Mouse (Mus musculus) T-helper 2 cell (primary cell): ENCODE data around the gene Nfu1.

Experiments used
- in situ Hi-C: fragments of 300-600 bp; cut with MboI, MseI; formaldehyde crosslinking; loops from one replicate; pipeline ENCODE4 v1.15.1; 2025; ENCODE audit warnings: high pct_unique_total_duplicates

Gene Nfu1

DNA sequence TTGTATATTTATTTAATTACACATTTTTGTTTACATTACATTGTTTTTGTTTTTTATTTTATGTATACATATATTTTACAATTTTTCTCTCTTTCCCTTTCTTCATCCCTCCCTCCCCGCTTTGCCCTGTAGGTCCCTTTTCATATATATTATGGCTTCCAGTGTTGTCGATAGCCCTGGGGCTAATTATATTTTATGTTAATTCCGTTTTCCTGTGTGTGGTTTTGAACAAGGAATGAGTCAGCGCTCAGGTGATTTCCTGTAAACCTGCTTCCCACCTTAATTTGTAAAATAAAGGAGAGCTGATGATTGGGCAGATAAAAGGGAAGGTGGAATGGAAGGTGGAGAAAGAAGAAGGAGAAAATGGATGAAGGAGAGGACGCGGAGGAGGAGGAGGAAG is at the start of gene Nfu1:
Gene Nfu1, plus strand, starts transcription at position 350 of the 400 bp plus-strand sequence.
- in situ Hi-C loops = no loop called here

DNA sequence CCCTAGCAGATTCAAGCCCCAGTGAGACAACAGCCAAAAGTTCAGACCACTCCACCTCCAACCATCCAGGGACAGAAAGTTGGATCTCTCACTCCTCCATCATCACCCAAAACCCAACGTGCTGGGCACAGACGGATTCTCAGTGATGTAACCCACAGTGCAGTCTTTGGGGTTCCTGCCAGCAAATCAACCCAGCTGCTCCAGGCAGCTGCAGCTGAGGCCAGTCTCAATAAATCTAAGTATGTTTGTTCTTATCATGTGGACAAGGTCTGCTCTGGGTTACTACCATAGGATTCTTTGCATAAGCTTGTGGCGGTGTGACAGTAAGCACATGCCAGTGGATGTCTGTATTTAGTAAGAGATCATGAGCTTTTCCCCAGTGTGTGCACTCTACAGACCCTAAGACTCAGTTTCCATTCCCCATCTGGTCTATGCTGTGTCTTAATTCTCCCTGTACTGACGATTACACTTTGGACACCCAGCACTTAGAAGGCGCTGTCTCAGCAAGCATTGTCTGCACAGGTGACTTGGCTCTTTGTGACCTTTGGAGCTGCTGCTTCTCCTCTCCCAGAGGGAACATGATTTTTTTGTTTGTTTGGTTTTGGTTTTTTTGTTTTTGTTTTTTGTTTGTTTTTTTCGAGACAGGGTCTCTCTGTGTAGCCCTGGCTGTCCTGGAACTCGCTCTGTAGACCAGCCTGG is 44.9 kb upstream of the Nfu1 start:
- in situ Hi-C loops = no loop called here

DNA sequence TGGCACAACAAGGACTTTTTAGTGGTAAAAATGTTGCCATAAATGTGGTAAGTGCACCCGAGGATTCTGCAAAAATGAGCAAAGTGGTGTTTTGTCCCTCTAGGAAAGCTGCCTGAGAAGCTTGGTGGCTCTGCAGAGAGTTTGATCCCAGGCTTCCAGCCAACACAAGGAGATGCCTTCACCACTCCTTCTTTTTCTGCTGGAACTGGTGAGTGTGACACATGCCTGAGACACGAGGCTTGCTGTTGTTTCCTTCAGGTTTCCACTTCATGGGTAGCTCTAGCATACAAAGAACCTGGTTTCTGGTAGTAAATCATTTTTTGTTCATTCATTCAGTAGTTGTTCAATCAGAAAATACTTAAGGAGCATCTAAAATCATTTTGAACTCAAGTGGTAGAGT is 41.9 kb upstream of the Nfu1 start:
- in situ Hi-C loops = no loop called here

DNA sequence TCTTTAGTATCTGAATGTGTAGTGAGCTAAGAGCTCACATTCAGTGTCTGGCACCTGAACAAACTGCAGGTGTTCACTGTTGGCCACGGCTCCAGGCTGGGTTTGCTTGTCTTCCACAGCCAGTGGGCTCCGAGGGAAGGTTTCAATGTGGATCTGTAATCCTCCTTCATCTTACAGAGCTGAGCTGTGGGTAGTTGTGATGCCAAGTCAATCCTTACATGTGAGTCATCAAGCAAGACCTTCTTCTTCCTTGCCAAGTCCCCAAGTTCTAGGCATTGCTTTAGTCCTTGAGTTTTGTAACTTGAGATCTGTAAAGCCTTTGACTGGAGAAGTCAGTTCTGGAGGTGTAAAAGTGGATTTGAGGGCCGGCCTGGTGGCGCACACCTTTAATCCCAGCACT is 35.1 kb upstream of the Nfu1 start:
- in situ Hi-C loops = no loop called here

DNA sequence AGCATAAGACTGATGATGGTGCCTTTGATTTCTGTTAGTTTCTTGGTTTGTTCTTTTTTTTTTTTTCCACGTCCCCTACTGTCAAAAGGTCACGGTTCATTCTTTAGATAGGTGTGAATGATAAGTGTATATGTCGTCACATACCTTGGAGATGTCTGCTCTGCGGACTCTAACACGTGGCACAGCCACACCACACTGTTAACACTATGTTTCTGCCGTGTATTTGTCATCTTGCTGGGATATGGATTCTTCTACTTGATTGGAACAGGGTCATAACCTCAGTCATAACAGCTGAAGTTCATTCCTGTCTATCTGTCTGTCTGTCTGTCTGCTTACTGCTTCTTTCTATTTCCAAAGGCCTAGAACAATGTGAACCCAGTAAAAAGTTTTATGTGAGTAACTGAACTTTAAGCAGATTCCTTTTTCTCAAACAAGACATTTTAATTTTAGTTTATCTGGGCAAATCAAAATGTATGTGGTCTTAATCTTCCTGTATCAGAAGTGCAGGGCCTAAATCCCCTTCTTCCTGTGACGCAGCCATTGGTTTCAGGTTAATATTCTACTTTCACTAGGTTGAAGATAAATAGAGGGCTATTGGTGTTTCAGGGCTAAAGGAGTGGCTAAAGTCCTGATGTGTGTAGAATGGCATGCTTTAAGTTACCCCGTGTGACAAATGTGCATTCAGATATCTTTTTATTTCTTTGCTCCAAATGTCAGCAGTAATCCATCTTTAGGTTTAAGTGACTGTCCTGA is 30.7 kb upstream of the Nfu1 start:
- in situ Hi-C loops = loop anchor here (25.0 kb wide), 1 partner anchor 1309 kb away; no protein-coding TSS in a partner anchor

DNA sequence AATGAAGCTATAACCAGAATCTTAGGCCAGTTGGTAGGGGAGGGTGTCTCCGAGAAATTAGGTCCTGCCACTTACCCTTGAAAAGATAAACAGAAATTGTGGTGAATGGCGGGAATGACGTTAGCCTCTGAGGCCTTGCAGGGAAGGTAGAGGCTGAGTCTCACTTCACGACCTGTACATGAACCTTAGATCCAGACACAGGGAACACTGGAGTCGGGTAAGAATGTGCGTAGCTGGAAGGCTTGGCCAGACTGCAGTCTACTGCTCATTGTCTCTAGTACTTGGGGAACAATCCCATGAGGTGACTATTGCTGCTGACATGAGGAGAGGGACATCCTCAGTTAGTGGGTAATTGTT is 30.1 kb upstream of the Nfu1 start:
- in situ Hi-C loops = loop anchor here (25.0 kb wide), 1 partner anchor 1308 kb away; no protein-coding TSS in a partner anchor

DNA sequence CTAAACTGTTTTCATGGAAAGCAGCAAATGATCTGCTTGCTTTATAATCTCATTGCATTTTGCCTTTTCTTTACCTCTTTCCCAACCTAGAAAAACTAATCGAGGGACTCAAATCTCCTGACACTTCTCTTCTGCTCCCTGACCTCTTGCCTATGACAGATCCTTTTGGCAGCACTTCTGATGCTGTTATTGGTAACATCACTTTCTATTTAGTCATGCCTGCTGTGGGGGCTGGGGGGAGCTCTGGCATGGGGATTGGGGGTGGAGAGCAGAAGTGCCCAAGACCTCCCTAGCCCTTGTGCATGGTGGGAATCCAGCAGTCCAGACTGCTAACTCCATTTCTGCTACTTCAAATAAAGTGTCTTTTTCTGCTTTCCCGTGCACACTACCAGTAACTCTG is 27.8 kb upstream of the Nfu1 start:
- in situ Hi-C loops = loop anchor here (25.0 kb wide), 1 partner anchor 1306 kb away; no protein-coding TSS in a partner anchor

DNA sequence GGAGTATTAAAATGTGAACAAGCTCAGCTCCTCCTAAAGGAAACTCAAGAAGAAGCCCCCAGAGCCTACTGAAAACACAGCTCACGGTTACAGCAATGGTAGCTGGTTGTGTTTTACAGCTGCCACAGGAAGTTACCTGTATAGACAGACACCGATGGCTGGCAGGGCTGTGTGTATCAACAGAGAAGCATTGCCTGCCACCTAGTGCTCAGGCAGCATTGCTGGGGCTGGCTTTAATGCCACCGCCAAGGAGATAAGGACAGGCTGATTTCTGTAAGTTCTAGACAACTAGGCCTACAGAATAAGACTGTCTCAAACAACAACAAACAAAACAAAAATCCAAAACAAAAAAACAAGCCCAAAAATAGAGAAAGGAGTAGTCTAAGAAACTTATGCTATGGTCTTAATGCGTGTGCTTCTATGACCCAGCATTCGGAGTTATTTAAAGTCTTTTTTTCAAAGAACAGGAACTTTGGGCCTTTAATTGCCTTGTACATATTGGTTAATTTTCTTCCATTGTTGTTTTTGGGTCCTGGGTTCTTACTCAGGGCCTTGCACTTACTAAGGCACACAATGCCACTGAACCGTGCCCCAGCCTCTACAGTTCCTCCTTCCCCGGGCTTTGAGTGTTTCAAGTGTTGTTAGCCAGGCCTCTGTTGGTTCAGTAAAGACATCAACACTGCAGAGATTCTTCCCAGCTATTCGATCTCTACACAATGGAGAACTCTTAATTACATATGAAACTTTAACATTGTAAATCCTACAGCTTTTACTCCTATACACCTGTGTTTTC is 23.5 kb upstream of the Nfu1 start:
- in situ Hi-C loops = loop anchor here (25.0 kb wide), 1 partner anchor 1302 kb away; no protein-coding TSS in a partner anchor

DNA sequence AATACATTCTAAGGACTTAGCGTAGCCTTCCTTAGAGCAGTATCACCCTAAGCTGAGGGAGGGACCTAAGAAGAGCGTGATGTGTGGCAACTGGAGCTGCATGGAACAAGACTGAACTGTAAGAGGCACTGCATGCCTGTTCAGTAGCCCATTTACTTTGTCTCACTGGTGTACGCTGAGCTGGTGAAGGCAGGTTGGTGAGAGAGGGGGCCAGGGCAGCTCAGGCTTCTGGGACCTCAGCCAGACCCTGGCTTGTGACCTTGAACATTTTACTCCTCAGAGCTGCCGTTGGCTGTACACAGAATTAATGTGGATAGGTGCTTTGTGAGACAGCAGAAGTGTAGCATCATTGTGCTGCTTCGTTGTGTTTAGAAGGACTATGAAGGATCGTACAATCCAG is 19.5 kb upstream of the Nfu1 start:
- in situ Hi-C loops = loop anchor here (25.0 kb wide), 1 partner anchor 1298 kb away; no protein-coding TSS in a partner anchor

DNA sequence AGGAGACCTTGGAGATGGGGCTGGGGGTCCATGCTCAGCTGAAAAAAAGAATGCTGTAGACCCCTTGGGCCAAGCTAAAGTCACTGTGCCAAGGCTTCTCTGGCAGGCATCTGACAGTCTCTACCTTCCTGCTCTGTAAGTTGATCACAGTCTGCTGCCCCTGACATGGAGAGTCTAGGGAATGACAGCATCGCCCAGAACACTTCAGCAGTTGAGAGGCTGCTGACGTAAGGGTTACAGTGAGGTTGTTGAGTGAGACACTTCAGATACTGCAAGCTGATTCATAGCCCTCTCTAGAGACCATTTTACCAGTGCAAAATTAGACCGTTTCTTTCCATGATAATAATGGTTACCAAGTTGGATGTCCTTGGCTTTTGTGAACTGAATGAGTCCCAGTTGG is 18.0 kb upstream of the Nfu1 start:
- in situ Hi-C loops = loop anchor here (25.0 kb wide), 1 partner anchor 1296 kb away; no protein-coding TSS in a partner anchor

DNA sequence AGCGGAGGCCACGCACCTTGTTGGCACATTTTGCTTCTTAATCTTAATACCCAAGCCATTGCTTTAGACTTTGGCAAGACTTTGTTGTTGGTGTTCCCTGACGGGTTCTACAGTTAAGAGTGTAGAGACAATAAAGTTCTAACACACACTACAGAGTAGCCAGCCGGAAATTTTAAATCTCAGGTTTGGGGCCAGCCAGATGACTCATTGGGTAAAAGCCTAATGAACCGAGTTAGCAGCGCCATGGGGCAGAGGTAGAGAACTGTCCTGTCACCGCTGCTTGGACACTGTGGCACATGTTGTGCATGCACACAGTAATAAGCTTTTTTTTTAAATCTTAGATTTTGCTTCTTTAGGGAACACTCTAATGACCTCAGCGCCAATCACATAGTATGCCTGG is 16.7 kb upstream of the Nfu1 start:
- in situ Hi-C loops = loop anchor here (25.0 kb wide), 1 partner anchor 1295 kb away; no protein-coding TSS in a partner anchor

DNA sequence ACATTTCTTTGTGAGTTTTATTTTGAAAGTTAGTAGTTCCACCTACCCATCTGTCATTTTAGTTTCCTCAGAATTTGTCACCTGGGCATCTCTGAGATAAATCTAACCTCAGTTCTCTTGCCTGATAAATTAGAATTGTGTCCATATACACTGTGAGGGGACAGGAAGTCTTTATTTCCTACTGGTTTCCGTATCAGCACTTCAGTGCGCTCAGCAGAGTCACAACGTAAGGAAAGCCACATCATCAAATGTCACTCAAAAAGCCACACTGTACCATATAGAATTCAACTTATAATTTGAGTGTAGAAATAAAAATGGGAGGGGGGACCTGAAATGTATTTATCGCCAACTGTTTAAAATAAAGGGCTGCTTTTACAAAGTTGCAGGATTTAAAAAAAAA is 14.8 kb upstream of the Nfu1 start:
- in situ Hi-C loops = loop anchor here (25.0 kb wide), 1 partner anchor 1293 kb away; no protein-coding TSS in a partner anchor

DNA sequence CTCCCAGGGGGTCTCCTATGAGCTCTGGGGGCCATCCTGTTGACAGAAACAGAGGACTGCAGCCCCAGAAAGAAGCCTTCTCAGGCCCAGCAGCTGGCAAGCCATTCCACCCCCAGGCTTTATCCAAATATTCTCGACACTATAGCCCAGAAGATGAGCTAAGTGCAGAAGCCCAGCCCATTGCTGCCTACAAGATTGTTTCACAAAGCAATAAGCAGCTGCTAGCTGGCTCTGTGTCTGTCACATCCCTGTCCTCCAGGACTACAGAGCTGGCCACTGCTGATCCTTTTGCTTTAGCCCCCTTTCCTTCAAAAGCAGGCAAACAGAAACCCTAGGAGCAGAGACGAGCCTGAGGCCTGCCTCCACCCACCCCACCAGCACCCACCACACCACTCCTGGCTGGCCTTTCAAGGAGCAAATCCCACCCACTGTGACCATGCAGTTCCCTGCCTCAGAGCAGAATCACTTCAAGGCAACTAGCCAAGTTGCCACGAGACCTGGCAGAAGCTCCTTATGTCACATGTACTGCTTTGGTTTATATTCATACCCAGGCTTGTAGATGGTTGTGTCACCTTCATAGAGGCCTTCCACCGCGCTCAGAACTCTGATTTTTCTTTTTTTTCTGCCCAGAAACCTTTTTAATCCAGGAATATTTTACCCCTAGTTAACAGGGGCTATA is 12.3 kb upstream of the Nfu1 start:
- in situ Hi-C loops = loop anchor here (25.0 kb wide), 1 partner anchor 1291 kb away; no protein-coding TSS in a partner anchor

DNA sequence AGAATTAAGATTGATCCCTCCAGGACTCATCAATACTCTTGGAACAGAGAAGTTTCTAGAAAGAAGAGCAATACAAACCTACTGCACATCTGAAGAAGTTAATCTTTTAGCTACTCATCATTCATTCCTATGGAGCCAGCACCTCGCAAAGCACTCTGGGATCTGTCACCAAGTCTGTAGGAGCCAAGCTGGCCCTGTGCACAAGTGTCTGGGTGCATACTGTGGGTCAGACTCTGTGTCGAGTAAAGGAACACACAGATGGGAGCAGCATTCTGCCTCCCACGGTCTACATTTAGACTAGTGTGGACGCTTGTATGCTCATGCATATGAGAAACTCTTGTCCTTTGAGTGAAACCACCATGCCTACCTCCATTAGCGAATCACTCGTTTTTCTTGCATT is 11.7 kb upstream of the Nfu1 start:
- in situ Hi-C loops = loop anchor here (25.0 kb wide), 1 partner anchor 1290 kb away; no protein-coding TSS in a partner anchor

DNA sequence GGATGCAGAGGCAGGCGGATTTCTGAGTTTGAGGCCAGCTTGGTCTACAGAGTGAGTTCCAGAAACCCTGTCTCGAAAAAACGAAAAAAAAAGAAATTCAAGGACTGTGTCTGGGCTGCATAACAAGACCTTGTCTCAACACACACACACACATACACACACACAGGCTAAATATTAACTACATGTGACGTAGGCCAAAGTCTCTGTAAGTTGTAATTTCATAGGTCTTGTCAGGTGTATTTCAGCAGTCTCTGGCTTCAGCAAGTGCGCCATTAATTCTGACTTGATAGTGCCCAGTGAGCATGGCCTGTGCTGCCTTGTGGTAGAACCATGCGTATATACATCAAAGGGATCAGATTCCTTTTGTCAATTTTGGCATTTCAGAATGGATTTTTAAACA is 7.0 kb upstream of the Nfu1 start:
- in situ Hi-C loops = no loop called here

DNA sequence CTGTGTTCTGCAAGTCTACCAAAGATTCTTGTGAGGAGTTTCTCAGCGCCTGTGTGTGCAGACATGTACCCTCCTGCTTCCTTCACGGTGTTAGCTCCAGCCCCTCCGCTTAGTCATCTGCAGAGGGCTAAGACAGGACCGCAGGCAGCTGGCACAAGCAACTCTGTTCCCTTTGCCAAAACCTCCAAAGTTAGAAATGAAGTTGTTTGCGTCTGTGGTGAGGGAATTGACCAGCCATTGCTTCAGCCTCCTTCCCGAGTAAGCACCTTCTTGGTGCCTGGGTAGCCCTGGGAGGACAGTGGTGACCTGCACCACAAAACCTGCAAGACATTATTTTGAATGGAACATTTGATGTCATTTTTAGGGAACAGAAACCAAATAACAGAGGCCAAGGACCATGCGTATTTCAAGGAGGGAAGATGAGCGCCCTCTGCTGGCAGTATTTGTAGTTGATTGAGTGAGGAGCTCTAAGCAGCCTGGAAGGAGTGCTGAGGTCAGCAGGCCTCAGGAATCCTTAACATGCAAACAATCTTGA is 6.4 kb upstream of the Nfu1 start:
- in situ Hi-C loops = no loop called here

DNA sequence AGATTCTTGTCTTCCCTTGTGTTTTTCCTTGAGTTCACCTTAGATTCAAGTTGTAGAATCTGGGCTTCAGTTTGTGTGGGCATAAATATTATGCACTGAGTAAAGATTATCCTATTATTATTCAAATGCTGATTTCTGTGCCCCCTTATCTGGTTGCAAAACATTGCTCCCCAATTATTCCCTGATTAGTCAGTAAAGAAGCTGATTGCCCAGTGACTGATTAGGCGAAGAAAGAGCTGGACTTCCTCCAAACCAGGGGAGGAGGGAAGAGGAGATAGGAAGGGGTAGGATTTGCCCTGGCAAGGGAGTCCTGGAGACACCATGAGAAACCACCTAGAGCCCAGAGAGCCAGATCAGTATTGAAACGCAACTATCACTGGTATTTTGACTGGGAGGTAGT is 4.9 kb upstream of the Nfu1 start:
- in situ Hi-C loops = no loop called here

DNA sequence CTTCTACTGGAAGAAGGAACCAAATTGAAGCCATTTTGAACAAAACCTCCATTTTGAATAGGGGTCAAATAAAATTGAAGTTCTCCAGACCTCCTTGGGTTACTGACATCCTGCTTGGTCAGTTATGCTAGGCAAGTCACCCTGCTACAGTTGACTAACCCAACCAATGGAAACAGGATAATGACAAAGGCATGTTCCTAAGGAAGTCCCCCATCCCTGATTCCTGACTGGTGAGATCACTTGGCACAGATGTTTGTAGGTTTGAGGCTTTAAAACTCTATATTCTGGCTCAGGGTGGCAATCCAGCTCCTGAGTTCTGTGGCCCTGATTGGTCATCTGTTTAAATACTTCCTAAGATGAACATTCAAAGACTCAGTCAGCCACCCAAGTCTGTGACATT is 3.5 kb upstream of the Nfu1 start:
- in situ Hi-C loops = no loop called here

DNA sequence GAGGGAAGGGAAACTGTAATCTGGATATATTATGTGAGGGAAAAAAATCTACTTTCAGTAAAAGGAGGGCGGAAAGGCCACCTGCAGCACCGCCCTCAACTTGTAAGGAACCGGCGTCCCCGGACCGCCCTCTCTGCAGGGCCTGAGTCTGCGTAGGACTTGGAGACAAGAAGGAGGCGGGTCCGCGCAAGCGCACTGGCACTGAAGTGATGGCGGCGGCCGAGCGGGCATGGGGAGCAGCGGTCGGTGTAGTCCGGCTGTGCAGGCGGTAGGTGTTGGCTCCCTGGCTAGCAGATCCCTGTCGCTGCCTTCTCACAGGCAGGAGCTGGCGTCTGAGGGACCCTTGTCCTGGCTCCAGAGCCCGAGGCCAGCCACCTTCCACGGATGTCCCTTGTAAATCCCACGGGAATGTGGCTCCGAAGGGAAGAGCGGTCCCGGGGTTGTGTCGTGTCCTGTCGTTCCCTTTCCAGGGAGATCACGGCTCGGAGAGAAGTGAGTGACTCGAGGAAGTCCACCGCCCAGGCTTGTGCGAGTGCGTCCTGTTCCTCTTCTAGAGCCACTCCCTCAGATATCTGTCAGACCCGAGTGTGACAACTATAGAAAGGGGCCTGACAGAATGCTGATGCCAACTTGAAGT is 774 bp downstream of the Nfu1 start:
- in situ Hi-C loops = no loop called here

DNA sequence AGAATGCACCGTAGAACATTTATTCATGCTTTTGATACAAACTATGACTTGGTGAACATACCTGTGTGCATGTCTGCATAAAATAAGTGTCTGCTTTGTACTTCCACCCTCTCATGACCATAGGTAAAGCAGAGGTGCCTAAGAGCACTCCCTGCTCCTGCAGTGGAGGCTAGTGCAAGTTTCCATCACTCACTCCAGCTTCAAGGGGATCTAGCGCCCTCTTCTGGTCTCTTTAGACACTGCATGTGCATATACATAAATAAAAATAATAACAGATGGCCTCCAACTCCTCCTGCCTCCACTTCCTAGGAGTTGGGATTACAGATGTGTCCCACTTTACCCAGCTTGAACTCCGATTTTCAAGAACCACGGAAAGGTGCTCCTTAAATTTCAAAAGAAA is 7.9 kb downstream of the Nfu1 start:
- in situ Hi-C loops = no loop called here

DNA sequence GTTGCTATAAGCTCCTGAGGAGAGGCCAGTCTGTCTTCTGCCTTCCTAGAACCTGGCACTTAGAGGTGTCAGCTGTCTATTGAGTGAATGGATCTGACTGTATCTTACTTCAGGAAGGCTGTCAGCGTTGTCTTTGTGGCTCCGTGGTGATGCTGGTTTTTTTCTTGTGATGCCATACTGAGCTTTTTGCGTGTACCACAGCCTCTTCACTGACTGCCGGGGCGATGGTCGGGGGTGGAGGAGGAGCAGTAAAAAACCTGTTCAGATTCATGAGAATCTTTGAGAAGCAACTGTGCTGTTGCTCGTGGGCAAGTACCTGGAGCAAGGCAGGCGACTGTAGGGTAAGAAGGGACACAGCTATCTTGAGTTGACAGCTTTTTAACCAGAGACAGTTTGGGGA is 9.8 kb downstream of the Nfu1 start:
- in situ Hi-C loops = no loop called here
